Mouse (Mus musculus): ENCODE results near the gene Baz2b.

Baz2b gene

GRCm38 (mm10) chr2:59878221-59878620 lies 331.4 kb downstream of the Baz2b start:
- in situ Hi-C loops (cut with MboI, MseI), result no loop called here

DNA sequence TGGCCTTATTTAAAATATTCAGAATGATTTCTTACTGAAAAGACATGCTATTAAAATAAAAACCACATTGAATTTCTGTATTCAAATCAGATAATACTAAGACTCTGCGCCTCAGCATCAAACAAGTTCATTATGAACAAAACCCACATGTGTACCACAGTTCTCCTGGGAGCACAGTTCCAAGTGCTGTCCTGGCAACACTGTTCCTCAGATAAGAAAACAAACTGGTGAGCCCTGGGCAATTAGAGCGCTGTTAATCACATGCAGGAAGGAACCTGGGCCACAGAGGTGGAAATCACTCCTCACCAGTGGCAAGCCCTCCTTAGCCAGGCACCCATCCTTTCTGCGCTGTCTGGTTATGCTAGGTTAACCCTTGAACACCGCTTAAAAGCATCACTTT lies 332.3 kb downstream of the Baz2b start:
- in situ Hi-C loops (cut with MboI, MseI), result no loop called here

DNA sequence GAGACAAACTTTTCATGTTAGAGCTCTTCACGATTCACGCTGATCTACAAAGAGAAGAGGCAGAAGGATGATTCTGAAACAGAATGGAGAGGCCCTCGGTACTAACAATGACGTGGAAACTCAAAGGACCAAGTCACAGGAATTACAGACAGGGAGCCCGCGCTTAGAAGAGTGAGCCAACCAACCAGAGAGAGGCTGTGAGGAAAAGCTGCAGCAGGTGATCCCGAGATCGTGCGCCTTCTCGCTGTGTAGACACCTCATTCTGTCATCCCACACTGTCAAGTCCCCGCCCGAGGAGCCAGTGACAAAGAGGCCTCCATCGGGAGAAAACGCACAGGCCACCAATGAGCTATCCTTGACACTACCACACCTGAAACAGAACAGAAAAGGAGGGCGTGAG lies 333.2 kb downstream of the Baz2b start:
- in situ Hi-C loops (cut with MboI, MseI), result no loop called here

GRCm38 (mm10) chr2:59870526-59870925 lies 339.1 kb downstream of the Baz2b start:
- in situ Hi-C loops (cut with MboI, MseI), result no loop called here

GRCm38 (mm10) chr2:59862618-59863017 lies 347.0 kb downstream of the Baz2b start:
- in situ Hi-C loops (cut with MboI, MseI), result no loop called here

DNA sequence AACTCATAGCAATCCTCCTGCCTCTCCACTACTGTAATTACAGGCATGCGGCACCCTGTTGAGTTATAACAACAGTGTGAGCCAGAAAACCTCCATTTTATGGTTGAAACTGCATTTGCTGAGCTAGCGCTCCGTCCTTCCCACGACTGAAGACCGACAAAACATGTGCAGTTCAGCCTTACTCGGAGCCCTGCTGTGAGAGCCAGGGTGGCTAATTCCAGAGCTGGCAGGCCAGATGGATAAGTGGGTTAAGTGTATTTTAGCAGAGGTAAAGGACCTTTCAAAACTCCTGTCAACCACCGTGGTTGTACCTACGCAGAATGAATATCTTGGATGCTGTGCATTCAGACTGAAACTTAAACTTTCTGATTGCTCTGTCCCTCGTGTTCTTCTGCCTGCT lies 355.3 kb downstream of the Baz2b start:
- in situ Hi-C loops (cut with MboI, MseI), result loop anchor here (10.0 kb wide), 1 partner anchor 310 kb away; no protein-coding TSS in a partner anchor

DNA sequence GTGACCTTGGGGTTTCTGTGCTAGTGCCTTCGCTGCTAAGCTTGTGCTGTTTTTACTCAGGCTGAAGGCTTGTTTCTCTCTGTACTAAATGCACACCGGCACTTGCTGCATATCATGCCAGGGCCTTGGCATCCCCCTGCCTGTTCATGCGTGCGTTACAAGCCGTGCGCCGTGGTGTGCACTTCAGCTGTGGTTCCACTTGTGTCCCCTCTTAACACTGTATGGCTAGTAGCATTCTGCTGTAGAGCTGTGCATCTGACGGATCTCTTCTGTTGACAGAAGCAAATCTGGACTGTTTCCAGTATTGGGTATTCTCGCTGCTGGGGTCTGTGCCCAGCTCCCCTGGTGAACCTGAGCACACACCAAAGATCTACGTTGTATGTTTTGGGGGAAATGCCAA lies 356.1 kb downstream of the Baz2b start:
- in situ Hi-C loops (cut with MboI, MseI), result loop anchor here (10.0 kb wide), 1 partner anchor 309 kb away; no protein-coding TSS in a partner anchor

- in situ Hi-C loops (cut with MboI, MseI), result loop anchor here (10.0 kb wide), 1 partner anchor 308 kb away; no protein-coding TSS in a partner anchor
These were observed 356.7 kb downstream of the Baz2b start for GRCm38 (mm10) chr2:59852916-59853315.

- in situ Hi-C loops (cut with MboI, MseI), result loop anchor here (10.0 kb wide), 1 partner anchor 307 kb away; no protein-coding TSS in a partner anchor
These were observed 357.8 kb downstream of the Baz2b start for GRCm38 (mm10) chr2:59851885-59852284.

Data from T-helper 1 cell (primary cell).